Mouse (Mus musculus): ENCODE results near the gene Oas1a.
"Not testable (repeated sequence)": the region's sequence is repeated elsewhere in the genome, so short reads cannot be mapped to it uniquely, and the experiment has no call there.

DNA sequence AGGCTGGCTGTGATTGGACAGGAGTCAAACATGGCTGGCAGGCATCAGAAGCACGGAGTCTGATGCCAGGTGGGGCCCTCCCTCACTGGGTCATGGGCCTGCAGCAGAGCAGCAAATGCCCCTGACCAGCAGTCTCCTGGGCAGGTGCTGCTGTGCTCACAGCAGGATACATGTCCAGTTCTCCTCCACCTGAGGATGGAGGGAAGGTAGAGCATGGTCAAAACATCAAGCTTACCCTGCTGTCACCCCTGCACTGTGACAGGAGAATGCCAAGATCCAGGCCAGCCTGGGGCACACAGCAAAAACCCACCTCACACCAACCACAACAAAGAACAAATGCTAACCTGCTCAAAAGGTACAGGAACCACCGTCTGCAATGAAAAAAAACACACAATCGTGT lies 30.5 kb downstream of the Oas1a start:
- not testable (repeated sequence) for TF ChIP-seq CTCF (IDR thresholded peaks at IDR 0.05; ENCODE audit: insufficient read depth, low read length); POLR2A (IDR thresholded peaks at IDR 0.05; ENCODE audit: borderline replicate concordance, extremely low read depth, low read depth, low read length)
